Mouse (Mus musculus) left cerebral cortex, adult 11 months (tissue): Measurements from ENCODE around the gene Tbc1d4.

Source experiments
- DNase-seq: peaks from one replicate; pipeline ENCODE4 v3.0.0; 2022; ENCODE audit warnings: low spot score

Gene Tbc1d4

DNA sequence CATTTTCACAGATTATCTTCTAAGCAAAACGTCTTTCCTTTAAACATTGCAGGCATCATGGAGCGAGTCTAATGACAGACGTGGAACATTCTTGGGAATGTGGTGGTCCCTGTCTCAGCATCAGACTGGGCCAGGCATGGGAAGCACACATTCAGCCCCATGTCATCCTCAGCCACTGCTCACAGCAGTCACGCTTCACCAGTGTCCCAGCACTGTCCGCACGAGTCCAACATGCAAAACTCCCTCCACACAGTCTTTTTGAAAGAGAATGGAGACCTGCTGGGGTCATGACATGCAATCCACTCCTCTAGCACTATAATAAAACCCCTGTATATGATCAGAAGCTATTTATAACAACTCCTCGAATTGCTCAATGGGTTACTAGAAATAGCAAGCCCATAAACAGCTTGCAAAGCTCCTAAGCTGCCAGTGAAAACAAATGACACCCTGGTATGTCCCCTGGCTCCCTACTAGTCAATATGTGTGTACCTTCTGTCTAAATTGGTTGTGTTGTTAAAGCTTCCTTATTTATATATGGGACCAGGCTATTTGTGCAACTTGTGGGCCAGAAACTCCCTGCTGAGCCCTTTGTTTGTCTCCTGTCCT lies 76.8 kb downstream of the Tbc1d4 start:
- DNase-seq: no peak

- DNase-seq: no peak
Observed at GRCm38 (mm10) chr14:101530455-101530854, 78.5 kb downstream of the Tbc1d4 start.

DNA sequence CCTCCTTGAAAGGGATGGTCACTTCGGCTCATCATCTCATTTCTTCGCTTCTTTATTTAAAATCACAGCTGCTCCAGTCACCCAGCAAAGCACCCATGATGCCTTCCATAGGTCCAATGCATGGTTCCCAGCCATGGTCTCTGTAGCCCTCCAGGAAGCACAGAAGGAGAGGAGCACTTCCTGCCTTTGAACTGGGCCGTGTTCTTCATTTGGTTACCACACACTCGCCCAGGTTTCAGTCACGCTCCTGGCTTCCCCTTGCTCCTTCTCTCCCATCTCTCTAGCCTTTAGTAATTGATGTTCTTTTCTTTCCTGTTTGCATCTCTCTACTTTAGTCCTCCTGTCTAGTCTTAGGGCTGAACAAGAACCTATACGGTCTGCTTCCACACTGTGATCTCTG lies 79.8 kb downstream of the Tbc1d4 start:
- no peak for DNase-seq

DNA sequence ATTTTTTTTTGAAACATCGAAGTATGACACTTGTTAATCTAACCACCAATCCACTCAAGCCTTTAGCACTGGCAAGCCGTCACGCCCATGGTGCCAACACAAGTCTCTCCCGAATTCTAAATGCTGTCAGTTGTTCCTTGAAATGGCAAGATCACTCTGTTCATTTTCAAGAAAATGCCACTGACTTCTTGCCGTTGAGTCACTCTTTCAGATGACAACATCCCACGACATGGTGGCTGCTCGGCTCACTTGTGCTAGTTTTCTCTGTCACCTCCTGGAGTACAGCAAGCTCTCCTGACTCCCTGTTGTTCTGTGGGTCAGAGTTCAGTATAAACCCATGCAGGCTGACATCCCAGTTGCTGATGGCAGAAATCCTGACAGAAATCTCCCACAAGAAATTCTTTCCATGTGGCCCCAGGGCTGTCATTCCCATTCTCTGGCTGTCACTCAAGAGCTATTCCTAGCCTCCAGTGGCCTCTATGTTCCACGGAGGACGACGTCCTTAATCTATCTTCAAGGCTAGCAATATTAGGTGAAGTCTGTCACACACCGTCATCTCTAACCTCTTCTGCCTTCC lies 81.5 kb downstream of the Tbc1d4 start:
- no peak for DNase-seq

GRCm38 (mm10) chr14:101526478-101526877 lies 82.5 kb downstream of the Tbc1d4 start:
- no peak for DNase-seq

DNA sequence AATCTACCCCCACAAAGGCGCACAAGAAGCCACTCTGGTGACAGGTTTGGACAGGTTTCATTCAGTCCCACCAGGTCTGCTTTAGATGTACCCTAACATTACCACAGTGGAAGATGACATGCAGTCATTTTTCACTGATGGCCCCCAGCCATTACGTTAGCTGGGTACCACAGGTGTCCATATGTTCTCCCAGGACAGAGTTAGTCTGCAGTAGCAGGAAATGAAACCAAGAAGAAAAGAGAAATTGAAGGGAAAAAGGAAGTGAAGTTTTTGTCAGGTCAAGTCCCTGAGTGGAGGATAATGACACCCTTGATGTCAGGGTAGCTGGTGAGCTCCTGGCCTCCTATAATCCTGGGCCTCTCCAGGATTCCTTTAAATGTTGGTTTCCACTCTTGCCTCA lies 89.0 kb downstream of the Tbc1d4 start:
- DNase-seq: no peak

- DNase-seq: no peak
Observed at GRCm38 (mm10) chr14:101518259-101518658, 90.7 kb downstream of the Tbc1d4 start.

GRCm38 (mm10) chr14:101517801-101518200 lies 91.2 kb downstream of the Tbc1d4 start:
- no peak for DNase-seq

DNA sequence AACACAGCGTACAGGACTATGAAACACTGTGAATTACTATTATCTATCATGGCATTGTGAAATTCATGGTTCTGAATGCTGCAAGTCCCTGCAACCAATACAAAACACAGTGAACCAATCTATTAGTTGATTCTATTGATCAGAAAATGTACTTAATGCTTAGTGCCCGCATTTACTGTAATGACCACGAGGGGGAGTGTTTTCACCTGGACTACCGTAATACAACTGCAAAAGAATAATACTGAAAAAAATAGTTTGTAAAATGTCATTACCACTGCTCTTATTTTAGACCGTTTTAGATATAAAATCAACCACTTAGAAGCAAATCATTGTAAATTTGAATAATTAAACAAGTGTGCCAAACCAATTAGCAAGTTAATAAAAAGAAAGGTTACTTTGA lies 91.7 kb downstream of the Tbc1d4 start:
- no peak for DNase-seq

DNA sequence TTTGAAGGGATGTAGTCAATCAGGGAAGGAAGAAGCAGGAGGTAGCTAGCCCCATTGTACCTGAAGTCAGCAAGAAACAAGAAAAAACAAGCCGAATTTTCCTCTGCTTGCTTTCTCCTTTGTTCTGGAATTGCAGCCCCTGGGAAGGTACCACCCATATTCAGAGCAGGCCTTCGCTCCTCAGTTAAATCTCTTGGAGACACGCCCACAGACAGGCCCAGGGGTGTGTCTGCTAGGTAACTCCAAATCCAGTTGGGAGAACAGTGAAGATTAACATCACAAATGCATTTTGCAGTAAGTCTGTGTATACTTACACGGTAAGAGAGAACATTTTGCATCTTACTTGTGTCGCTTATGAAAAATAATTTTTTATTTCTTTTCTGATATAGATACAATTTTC lies 92.1 kb downstream of the Tbc1d4 start:
- no peak for DNase-seq

GRCm38 (mm10) chr14:101516031-101516430 lies 93.0 kb downstream of the Tbc1d4 start:
- no peak for DNase-seq

GRCm38 (mm10) chr14:101515271-101515670 lies 93.7 kb downstream of the Tbc1d4 start:
- no peak for DNase-seq

DNA sequence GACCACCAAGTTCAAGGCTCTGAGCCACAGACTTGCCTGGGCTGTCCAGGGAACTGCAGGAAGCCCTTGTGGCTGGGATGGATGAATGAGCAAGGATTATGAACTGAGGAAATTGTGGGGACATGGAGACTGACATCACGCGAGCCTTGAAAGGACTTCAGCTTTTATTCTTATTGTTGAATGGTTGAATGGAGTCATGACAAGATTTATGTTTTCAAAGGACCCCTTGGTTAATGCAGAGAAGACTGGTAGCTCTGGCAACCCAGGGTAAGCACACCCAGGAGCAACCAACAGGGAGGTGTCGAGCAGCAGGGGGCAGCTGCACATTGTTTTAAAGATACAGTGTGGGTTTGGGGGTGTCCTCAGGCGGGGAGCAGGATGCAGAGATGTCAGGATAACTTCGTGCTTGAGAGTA lies 94.4 kb downstream of the Tbc1d4 start:
- no peak for DNase-seq

- no peak for DNase-seq
Observed at GRCm38 (mm10) chr14:101513163-101513562, 95.8 kb downstream of the Tbc1d4 start.

DNA sequence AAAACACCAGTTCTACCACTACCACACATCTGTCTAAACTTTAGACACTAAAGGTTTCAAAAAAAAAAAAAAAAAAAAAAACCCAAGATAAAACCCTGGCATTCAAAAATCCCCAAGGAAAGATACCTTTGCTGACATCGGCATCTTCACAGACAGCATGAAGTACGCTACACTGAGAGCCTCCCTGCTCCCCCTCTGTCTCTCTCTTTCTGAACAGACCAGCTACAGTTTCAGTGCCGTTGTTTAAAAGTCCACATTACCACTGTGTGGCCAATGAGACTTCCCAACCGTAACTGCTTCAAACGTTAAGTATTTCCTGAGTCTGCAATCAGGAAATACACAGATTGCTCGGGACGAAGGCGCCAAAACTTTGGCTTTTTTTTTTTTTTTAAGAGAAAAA lies 97.6 kb downstream of the Tbc1d4 start:
- no peak for DNase-seq

DNA sequence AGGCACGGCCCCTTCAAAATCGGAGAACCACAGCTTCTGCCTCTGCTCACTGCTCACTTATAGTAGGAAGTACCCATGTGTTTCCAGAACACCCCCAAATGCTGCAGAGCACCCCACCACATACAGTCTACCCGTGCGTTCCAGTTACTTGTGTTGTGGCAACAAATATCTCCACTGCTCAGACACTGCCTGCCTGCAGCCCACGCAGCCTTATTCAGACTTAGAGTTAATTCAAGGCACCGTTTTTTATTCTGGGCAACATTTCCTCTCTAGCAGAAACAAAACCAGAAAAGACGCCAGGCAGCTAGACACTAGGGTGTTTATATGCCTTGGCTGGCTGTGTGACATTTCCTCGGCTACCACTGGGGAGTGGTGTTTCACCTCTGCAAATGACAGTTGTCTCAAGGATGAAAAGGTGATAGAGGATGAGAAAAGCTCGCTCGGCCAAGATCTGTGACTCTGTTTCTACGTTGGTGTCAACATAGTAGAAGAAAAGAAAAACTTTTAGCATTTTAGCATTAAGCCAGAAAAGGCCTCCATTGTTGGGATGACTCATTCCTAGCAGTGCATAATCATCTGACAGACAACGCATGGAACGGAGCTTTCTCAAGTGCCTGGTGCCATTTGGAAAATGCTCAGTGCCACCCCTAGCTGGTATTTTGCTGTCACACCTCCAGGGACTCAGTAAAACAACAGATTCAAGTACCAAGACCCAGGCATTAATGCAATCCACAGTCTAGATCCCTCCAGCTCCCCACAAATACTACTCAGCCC lies 98.3 kb downstream of the Tbc1d4 start:
- DNase-seq: peak; percentile 27

DNA sequence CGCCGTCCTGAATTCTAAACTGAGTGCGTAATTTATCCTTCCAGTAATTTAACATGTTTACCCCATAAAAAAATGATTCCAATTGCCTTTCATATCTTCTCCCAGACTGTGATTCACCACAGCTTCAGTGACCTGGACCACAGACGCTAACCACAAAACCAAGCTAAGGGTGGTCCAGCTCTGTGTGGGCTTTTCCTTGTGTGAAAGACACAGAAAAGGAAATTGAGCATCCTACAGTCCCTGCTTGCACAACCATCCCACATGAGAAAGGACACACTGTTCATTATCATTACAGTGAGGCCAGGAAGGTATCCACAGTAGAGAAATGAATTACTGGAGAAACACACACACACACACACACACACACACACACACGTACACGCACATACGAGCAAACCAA lies 99.2 kb downstream of the Tbc1d4 start:
- no peak for DNase-seq

GRCm38 (mm10) chr14:101507956-101508355 lies 101.0 kb downstream of the Tbc1d4 start:
- no peak for DNase-seq

DNA sequence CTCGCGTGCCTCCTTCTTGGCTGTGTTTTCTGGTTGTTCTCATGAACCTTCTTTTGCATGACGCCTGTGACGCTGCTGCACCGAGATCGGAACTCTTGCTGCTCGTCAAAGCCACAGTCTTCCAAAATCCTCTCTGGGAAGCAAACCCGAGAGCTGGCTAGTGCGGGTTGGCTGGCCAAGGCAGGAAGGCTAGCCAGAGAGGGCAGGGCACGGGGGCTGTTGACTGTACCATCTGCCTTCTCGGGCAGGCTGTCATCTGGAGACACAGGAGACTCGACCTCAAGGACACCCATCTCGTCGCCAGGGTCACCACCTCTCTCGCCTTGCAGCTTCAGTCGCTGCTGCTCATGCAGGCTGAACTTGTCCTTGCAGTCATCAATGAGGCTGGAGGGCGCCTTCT lies 101.8 kb downstream of the Tbc1d4 start:
- DNase-seq: no peak

DNA sequence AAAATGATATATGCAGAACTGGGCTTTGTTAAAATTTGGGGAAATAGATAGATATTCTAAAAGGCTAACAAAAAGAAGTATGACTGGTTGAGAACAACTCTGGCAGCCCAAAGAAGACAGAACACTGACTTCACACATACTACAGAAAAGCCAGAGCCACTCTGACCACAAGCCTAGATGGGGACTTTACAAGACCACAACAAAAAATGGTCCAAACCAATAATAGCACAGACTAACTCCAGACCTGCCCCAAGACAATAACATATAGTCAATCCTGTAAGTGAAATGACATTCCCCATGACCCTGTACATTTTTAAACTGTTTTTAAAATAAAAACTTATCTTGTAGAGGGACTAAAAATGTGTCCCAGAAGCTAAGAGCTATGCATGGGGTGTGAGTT lies 103.2 kb downstream of the Tbc1d4 start:
- no peak for DNase-seq

DNA sequence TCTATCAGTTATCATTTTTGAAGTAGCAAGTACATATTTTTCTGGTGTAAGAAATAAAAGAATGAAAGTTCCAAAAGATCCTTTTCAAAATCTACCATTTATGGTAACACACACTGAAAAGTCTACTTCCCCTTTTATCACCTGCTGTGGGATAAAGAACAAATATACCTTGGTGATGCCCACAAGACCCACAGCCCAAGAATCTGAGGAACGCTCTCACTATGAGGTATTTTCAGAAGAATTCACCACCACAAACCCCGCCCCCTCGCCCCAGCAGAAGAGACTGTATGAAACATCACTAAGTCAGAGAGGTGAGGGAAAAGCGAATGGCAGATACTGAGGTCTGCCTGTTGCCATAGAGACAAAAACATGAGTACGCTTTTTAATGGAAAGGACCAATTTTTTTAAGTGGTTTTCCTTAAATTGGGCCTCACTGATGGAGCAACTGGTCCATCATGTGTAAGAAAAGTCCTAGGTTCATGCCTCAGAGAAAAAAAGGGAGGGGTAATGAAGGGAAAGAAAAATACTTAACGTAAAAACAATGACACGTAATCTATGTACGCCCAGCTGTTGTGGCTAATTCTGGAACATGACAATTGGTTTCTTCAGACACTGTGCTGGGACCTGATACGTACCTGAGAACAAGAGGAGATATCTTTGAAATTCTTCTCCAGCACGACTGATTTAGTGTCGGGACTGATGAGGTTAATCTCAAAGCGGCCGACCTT lies 104.4 kb downstream of the Tbc1d4 start:
- no peak for DNase-seq

DNA sequence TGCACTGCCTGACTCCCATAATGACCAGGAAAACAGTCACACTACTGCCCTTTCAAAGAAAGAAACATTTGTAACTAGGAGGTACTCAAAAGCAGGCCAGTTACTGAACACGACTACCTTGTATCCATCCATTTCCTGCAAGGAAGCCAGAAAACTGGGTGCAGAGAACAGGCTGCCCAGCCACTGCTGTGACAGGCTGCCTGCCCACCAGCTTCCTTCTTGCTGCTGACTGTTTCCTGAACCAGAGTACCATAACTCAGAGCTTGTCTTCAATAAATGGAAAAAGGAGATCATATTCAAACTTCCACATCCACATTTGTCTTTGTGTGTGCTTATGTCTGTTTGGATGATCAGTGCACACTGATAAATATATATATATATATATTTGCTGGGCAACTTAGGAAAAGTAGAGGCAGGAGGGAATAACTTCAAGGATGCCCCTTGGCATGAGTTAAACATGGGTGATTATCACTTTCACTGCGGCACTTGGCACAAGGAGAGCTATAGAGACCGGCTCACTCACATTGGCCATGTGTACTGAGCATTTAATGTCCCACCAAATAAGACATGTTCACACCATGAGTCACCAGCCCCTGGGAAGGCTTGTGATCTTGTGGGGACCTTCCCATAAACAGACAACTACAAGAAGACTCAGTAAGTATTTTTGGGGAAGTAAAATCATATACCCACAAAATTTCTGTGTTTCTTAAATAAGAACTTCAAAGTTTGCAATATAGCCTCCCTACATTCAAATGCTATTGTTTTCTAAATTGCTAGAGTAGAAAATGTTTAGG lies 105.6 kb downstream of the Tbc1d4 start:
- DNase-seq: no peak
